Mouse (Mus musculus) embryo, embryonic 11.5 days (tissue): ENCODE measurements around the gene Rsph14.

Experiments used
- DNase-seq: peaks from one replicate; pipeline ENCODE4 v3.0.0-alpha.2; 2012; ENCODE audit warnings: low read depth, low spot score

Rsph14 gene

DNA sequence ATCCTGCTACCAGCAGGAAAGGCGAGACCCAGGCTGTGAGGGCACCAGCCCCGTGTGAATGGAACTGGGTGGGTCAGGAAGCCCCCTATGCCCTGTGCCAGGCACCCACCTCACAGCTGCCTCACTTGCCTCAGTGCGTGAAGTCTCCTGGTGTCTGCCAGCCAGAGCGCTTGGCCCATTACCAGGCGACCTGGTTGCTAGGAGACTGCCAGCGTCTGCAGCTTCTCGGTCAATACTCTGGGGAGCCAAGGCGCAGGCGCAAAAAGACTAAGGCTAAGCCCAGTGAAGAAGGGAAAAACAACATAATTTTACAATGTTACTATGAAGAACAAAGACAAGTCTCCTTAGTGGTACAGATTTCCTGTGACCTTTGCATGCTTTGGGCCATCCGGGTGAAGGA is at the start of gene Rsph14:
Rsph14 (minus strand) TSS at position 192 of the 400 bp plus-strand sequence.
- peak; percentile 51 for DNase-seq

DNA sequence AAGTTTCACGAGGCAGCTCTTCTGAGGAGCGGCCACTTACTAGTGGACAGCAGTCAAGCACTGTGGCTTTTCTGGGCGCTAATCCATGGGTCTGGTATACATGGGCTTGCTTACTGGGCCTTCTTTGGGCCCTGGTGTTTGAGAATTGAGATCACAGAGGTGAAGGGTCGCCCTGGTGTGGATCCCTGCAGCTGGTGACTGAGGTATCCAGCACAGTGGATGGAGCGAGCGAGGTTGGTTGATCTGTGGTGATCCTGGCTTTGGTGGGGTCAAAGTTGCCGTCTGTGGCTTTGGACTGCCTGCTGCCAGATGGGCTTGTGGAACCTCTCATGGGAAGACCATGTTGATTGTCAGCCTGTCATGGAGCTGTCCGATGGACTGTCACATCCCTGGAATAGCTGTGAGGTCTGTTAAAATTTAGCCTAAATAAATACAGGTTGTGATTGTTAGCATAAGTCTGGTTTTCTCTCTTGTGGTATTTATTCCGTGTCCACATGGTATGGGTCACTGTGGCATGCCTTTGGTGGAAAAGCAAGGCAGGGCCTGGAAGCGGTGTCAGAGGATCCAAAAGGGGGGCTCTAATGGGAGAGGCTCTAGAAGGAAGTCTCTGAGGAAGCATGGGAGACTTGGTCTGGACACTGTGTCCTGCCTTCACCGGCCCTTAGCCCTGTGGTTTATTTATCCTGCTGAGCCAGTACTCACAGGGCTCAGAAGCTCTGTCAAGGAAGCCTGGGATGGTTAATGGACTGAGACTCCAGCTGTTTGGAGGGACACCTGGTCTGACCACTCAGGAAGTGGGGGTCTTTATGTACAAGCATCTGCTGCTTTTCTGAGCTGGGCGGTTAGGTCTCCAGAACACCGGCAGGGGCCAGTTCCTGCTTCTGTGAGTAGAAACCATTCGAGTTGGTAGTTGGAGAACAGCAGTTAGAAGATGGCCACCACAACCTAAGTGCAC is 46.1 kb upstream of the Rsph14 start:
- DNase-seq: no peak

- no peak for DNase-seq
Observed at GRCm38 (mm10) chr10:75075665-75076064, 43.3 kb upstream of the Rsph14 start.

GRCm38 (mm10) chr10:75070281-75070976 is 38.0 kb upstream of the Rsph14 start:
- no peak for DNase-seq

- no peak for DNase-seq
Observed at GRCm38 (mm10) chr10:75068624-75069328, 36.4 kb upstream of the Rsph14 start.

GRCm38 (mm10) chr10:75068086-75068485 is 35.7 kb upstream of the Rsph14 start:
- DNase-seq: no peak

- no peak for DNase-seq
Observed at GRCm38 (mm10) chr10:75067446-75067845, 35.1 kb upstream of the Rsph14 start.

DNA sequence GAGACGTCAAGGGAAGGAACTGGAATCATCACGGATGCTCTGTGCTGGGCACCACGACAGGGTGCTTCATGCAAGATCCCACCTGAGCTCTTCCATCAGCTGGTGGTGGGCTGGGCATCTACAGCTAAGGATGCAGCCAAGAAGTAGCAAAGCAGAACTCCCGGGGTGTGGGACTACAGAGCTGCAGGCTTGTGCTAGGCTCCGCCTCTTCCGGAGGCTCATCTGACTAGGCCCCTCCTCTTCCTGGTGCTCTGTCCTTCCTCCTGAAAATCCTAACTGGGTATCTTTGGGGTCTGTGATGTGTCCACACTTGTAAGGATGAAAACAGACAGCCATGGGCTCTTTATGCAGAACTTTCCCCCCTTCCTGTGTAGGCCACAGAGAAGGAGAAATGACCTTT is 33.3 kb upstream of the Rsph14 start:
- DNase-seq: no peak

DNA sequence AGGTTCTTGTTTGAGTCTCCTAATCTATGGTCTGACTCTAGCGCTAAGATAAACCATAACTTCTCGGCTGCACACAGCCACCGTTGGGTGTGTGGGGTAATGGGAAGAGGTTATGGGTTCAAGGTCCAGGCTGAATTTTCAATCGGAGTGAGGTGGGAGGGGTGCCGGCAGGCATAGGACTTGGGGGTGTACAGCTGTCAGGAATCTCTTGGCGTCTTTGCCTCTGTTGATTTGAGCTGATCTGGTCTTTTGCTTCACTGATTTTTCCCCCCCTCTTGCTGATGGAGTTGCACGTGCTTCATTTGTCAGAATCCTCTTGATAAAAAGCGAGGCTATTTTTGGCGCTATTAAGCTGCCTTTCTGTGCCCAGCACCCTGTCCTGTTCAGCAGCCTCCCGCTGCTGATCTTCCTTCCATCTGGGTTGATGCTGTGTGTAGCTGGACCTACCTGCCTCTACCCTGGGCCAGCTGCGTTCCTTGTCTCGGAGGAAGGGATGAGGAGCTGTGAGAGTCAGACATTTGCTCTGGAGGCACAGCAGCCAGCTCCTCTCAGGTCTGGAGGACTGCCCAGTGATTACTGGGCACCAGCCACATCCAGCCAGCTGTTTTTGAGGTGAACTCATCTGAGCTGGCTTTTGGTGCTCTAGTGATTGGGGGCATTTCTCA is 31.0 kb upstream of the Rsph14 start:
- DNase-seq: no peak

- no peak for DNase-seq
Observed at GRCm38 (mm10) chr10:75062621-75063020, 30.2 kb upstream of the Rsph14 start.

DNA sequence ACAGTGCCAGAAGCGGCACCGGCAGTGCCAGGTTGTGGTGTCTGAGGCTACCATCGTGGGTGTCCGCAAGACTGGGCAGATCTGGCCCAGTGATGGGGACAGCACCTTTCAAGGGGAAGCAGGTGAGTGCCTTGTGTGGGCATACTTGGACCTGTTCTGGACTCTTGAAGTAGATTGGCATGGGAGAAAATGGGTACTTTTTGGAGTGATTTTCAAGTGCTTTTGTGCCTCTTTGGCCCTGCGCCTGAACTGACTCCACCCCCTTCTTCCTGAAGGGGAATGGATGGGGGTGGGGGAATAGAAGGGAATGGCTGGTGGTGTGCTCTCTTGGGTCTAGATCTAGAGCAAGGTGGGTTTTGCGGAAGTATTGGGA is 29.8 kb upstream of the Rsph14 start:
- DNase-seq: no peak

- no peak for DNase-seq
Observed at GRCm38 (mm10) chr10:75061341-75062188, 29.2 kb upstream of the Rsph14 start.

- DNase-seq: no peak
Observed at GRCm38 (mm10) chr10:75060843-75061235, 28.5 kb upstream of the Rsph14 start.

GRCm38 (mm10) chr10:75060217-75060842 is 27.9 kb upstream of the Rsph14 start, which contains the start of gene Bcr:
Gene Bcr, plus strand, starts transcription at chr10:75060592.
- peak; percentile 60 for DNase-seq

- peak; percentile 56 for DNase-seq
Observed at GRCm38 (mm10) chr10:75059396-75059795, 27.0 kb upstream of the Rsph14 start.

DNA sequence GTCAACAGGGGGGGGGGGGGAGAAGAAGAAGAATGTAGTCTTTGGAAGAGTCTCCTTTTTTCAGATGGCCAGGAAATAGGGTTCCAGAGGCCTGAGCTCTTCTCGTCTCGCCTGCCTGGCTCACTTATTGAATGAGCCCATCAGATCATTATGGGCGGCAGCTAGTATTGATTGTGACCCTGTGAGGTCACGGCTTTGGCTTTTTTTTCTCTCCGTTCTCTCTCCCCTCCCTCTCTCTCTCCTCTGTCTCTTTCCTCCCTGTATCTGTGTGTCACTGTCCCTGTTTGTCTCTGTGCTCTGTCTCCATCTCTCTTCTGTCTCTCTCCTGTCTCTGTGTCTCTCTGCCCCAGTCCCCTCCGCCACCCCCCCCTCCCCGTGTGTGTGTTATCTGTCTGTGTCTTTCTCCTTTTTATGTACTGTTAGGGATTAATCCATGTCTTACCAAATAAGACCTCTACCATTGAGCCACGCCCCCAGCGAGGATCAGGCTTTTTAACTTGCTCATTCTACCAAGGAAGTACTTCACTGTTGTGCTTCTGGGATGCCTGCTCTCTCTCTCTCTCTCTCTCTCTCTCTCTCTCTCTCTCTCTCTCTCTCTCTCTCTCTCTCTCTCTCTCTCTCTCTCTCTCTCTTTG is 26.5 kb upstream of the Rsph14 start:
- DNase-seq: no peak

DNA sequence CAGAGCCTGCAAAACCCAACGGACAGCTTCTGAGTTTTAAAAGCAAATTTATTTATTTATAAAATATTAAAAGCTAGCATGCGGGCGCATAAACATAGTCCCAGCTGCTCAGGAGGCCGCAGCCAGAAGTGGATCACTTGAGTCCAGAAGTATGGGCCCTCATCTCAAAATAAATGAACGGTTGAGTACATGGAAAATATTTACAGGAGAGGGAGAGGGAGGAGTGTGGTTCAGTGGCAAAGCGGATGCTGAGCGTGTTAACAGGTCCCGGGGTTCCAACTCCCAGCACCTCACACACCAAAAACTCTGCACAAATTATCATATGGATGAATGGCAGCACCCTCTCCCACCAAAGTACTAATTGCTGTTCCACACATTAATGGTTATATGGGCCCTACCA is 25.9 kb upstream of the Rsph14 start:
- DNase-seq: no peak

DNA sequence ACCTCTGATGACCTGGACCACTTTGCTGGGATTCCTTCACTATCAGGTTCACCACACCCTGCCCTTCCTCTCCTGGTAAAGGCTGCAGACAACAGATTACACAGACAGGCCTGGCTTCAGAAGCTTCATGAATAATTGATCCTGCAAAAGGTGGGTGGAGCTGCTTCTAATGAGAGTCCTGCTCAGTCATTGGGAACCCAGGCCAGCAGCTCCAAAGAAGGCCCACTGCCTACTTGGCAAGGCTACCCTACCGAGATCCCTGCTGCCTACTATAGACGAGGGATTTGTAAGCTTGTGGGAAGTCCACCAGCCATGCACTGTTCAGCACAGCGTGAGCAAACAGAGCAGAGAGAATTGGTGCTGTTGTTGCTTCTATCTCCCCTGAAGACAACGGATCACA is 23.9 kb upstream of the Rsph14 start:
- DNase-seq: no peak

DNA sequence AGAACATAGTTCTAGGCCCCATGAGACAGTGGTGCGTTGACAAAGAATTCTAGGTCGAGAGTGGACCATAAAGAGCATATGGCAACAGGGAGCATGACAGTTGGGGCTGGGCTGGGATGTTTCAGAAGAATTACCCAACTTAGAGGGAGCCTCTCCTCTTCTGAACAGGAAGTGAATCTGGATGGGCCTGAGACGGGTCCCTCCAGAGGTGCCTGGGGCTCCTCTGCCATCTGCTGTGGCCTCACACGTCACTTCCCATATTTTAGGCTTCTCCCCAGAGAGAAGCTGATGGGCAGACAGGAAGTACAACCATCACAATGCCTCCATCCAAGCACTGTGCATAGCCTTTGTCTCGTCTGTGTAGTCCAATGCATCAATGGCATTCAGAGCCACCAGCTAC is 23.3 kb upstream of the Rsph14 start:
- no peak for DNase-seq

- DNase-seq: no peak
Observed at GRCm38 (mm10) chr10:75054125-75054524, 21.7 kb upstream of the Rsph14 start.
